Mouse (Mus musculus) hindbrain, postnatal 0 days (tissue): ENCODE results near the gene Dtd1. TPM values are rescaled to one million over a fixed set of nuclear protein-coding genes. Genes with fewer than 3 reads are reported as not detected.

ENCODE experiments used
- ATAC-seq: fragments of 200-750 bp; cut with Nextera tagmentation; 2 replicates; pipeline ENCODE4 v1.8.0; 2017; ENCODE audit warnings: mild to moderate bottlenecking, moderate TSS enrichment, moderate library complexity
- DNase-seq: peaks from one replicate; pipeline ENCODE4 v3.0.0-alpha.2; 2015; ENCODE audit warnings: low spot score
- H3K27ac ChIP-seq: fragments of 300-500 bp; sonication (generic); 2 replicates; pipeline ENCODE4 v1.5.1; 2014; ENCODE audit warnings: mild to moderate bottlenecking
- H3K27me3 ChIP-seq: fragments of 300-500 bp; sonication (generic); 2 replicates; pipeline ENCODE4 v1.6.1; 2014; ENCODE audit warnings: low read length, mixed read lengths; ENCODE audit not compliant: insufficient read depth
- H3K36me3 ChIP-seq: fragments of 300-500 bp; sonication (generic); 2 replicates; pipeline ENCODE4 v1.6.1; 2014; ENCODE audit warnings: low read length, mixed read lengths; ENCODE audit not compliant: insufficient read depth
- H3K4me1 ChIP-seq: fragments of 300-500 bp; sonication (generic); 2 replicates; pipeline ENCODE4 v1.6.1; 2014; ENCODE audit warnings: antibody characterized with exemption, low read length, mixed read lengths; ENCODE audit not compliant: insufficient read depth
- H3K4me2 ChIP-seq: fragments of 300-500 bp; sonication (generic); 2 replicates; pipeline ENCODE4 v1.6.1; 2014; ENCODE audit warnings: low read depth, mild to moderate bottlenecking, low read length, moderate library complexity, mixed read lengths
- H3K4me3 ChIP-seq: fragments of 300-500 bp; sonication (generic); 2 replicates; pipeline ENCODE4 v1.5.1; 2014; ENCODE audit warnings: low read length
- H3K9ac ChIP-seq: fragments of 300-500 bp; sonication (generic); replicated peaks from 2 replicates; pipeline ENCODE4 v1.6.1; 2014; ENCODE audit warnings: mild to moderate bottlenecking, low read length, moderate library complexity, mixed read lengths
- H3K9me3 ChIP-seq: fragments of 300-500 bp; sonication (generic); 2 replicates; pipeline ENCODE4 v1.6.1; 2016; ENCODE audit warnings: low read length, mixed read lengths
- CTCF ChIP-seq: IDR thresholded peaks from 2 replicates; pipeline ENCODE4 v1.5.1; 2016; ENCODE audit warnings: antibody characterized with exemption, control low read depth, low read depth
- WGBS: fragments of 180-500 bp; shearing (Covaris S2); extraction: QIAGEN DNeasy Blood & Tissue Kit; methylation state at CpG from one replicate; pipeline ENCODE4 v1.1.7; 2014; 5-methylcytosine and 5-hydroxymethylcytosine counted together
- polyA plus RNA-seq: library from polyadenylated mRNA; unstranded; fragments of >200 nt; fragmentation: Nextera tagmentation; extraction: Ambion mirVana; gene quantifications from 2 replicates; pipeline ENCODE4 v1.2.1, GENCODE M21; 2015
- total RNA-seq: library from RNA; depleted of rRNA; stranded (reverse); fragments of >200 nt; gene quantifications from 2 replicates; pipeline ENCODE4 v1.2.3, GENCODE M21; 2014

The Dtd1 gene
- total and polyA plus RNA-seq, 2 experiments from 2014 or later: 68.5 to 172 TPM

GRCm38 (mm10) chr2:144724679-144725078, 125.0 kb downstream of the Dtd1 start:
- peak; percentile 38 for DNase-seq
- Histone ChIP-seq H3K4me2 (no peak overlapping the region), H3K4me1 (0 out of 2 replicates have a peak, but pooled peaks cover 3% of the 10 kb centered on the region), H3K9me3 (no peaks in the 10 kb centered on the region), H3K36me3 (no peaks in the 10 kb centered on the region), H3K27ac (no peak overlapping the region), H3K4me3 (no peak overlapping the region), H3K9ac (no peak overlapping the region), H3K27me3 (no peaks in the 10 kb centered on the region)
- ATAC-seq: 0 out of 2 replicates have a peak, but pooled peaks have one; percentile 43
- peak; percentile 61 for TF ChIP-seq CTCF
- 86% methylated on average over 1 of the region's 1 CpGs for WGBS

GRCm38 (mm10) chr2:144727136-144727535, 127.4 kb downstream of the Dtd1 start:
- Histone ChIP-seq H3K9ac (no peak overlapping the region), H3K9me3 (no peaks in the 10 kb centered on the region), H3K4me2 (no peak overlapping the region), H3K36me3 (no peaks in the 10 kb centered on the region), H3K27me3 (no peaks in the 10 kb centered on the region), H3K4me3 (no peak overlapping the region), H3K27ac (no peak overlapping the region), H3K4me1 (no peaks in the 10 kb centered on the region)
- no peak for ATAC-seq
- WGBS: 95% methylated on average over 3 of the region's 3 CpGs
- DNase-seq: no peak
- TF ChIP-seq CTCF: no peak

- DNase-seq (no peak), ATAC-seq (no peak)
- no peak overlapping the region for H3K4me3 ChIP-seq
- H3K9ac ChIP-seq: no peak overlapping the region
- no peak for TF ChIP-seq CTCF
- H3K4me2 ChIP-seq: no peak overlapping the region
- H3K36me3 ChIP-seq: no peaks in the 10 kb centered on the region
- WGBS: 100% methylated on average over 2 of the region's 2 CpGs
- no peaks in the 10 kb centered on the region for H3K9me3 ChIP-seq
- H3K4me1 ChIP-seq: no peaks in the 10 kb centered on the region
- H3K27ac ChIP-seq: no peak overlapping the region
- H3K27me3 ChIP-seq: no peaks in the 10 kb centered on the region
Measured at GRCm38 (mm10) chr2:144729776-144730175, 130.1 kb downstream of the Dtd1 start.

GRCm38 (mm10) chr2:144738161-144738560, 138.5 kb downstream of the Dtd1 start:
- H3K27me3 ChIP-seq: no peaks in the 10 kb centered on the region
- H3K4me2 ChIP-seq: no peak overlapping the region
- DNase-seq (no peak), ATAC-seq (no peak)
- H3K27ac ChIP-seq: no peak overlapping the region
- no peak overlapping the region for H3K4me3 ChIP-seq
- no peaks in the 10 kb centered on the region for H3K36me3 ChIP-seq
- WGBS: 96% methylated on average over 5 of the region's 5 CpGs
- no peaks in the 10 kb centered on the region for H3K4me1 ChIP-seq
- TF ChIP-seq CTCF: no peak
- no peak overlapping the region for H3K9ac ChIP-seq
- no peaks in the 10 kb centered on the region for H3K9me3 ChIP-seq

- Histone ChIP-seq H3K36me3 (no peaks in the 10 kb centered on the region), H3K9me3 (no peaks in the 10 kb centered on the region)
- no peak for ATAC-seq
Measured at GRCm38 (mm10) chr2:144738576-144738975, 138.9 kb downstream of the Dtd1 start.

GRCm38 (mm10) chr2:144740577-144740997, 140.9 kb downstream of the Dtd1 start:
- no peak for TF ChIP-seq CTCF
- Histone ChIP-seq H3K4me2 (no peak overlapping the region), H3K9me3 (no peaks in the 10 kb centered on the region), H3K9ac (no peak overlapping the region), H3K4me1 (no peaks in the 10 kb centered on the region), H3K27me3 (no peaks in the 10 kb centered on the region), H3K27ac (no peak overlapping the region), H3K36me3 (no peaks in the 10 kb centered on the region), H3K4me3 (no peak overlapping the region)
- DNase-seq: no peak
- WGBS: 68% methylated on average over 6 of the region's 6 CpGs
- ATAC-seq: no peak

More at GRCm38 (mm10) chr2:144738576-144738975, 138.9 kb downstream of the Dtd1 start:
- H3K9ac ChIP-seq: no peak overlapping the region
- H3K27ac ChIP-seq: no peak overlapping the region
- H3K4me2 ChIP-seq: no peak overlapping the region
- WGBS: 63% methylated on average over 5 of the region's 5 CpGs
- no peak overlapping the region for H3K4me3 ChIP-seq
- no peaks in the 10 kb centered on the region for H3K27me3 ChIP-seq
- H3K4me1 ChIP-seq: no peaks in the 10 kb centered on the region
- TF ChIP-seq CTCF: no peak
- no peak for DNase-seq

GRCm38 (mm10) chr2:144741973-144742372, 142.3 kb downstream of the Dtd1 start:
- no peak overlapping the region for H3K9ac ChIP-seq
- ATAC-seq: peak; percentile 53; the same call in 1 of the 2 replicates
- no peak overlapping the region for H3K4me3 ChIP-seq
- TF ChIP-seq CTCF: no peak
- no peaks in the 10 kb centered on the region for H3K27me3 ChIP-seq
- WGBS: 90% methylated on average over 10 of the region's 10 CpGs
- H3K9me3 ChIP-seq: no peaks in the 10 kb centered on the region
- no peak overlapping the region for H3K4me2 ChIP-seq
- H3K36me3 ChIP-seq: 0 out of 2 replicates have a peak, but pooled peaks cover under 1% of the 10 kb centered on the region
- no peaks in the 10 kb centered on the region for H3K4me1 ChIP-seq
- DNase-seq: no peak
- H3K27ac ChIP-seq: no peak overlapping the region
